Mouse (Mus musculus): Measurements from ENCODE around the gene Dynlt1b. TPM values are rescaled to one million over a fixed set of nuclear protein-coding genes. Genes with fewer than 3 reads are reported as not detected.
"Not testable (repeated sequence)": the region's sequence is repeated elsewhere in the genome, so short reads cannot be mapped to it uniquely, and the experiment has no call there.

Dynlt1b gene
- polyA plus RNA-seq, 1 experiment from 2014 or later: 538 TPM

GRCm38 (mm10) chr17:6433691-6434090 lies 3.8 kb downstream of the Dynlt1b start:
- not testable (repeated sequence) for H3K4me2 ChIP-seq (ENCODE audit: low read depth, low read length); H3K4me3 ChIP-seq (ENCODE audit: low read length); H3K9me3 ChIP-seq (ENCODE audit: control insufficient read depth, low read length); H3K36me3 ChIP-seq (ENCODE audit: control insufficient read depth, insufficient read depth, low read length); H3K27ac ChIP-seq (ENCODE audit: low read length); H3K9ac ChIP-seq (ENCODE audit: low read length); H3K27me3 ChIP-seq (ENCODE audit: control insufficient read depth, insufficient read depth, low read depth, low read length); H3K4me1 ChIP-seq (replicated peaks; ENCODE audit: control insufficient read depth, insufficient read depth, low read length); ATAC-seq (ENCODE audit: low read depth)
- WGBS: 67% methylated on average over 3 of the region's 3 CpGs

GRCm38 (mm10) chr17:6438080-6438479 lies 8.2 kb downstream of the Dynlt1b start:
- H3K36me3 ChIP-seq (ENCODE audit: control insufficient read depth, insufficient read depth, low read length); H3K4me1 ChIP-seq (replicated peaks; ENCODE audit: control insufficient read depth, insufficient read depth, low read length); H3K27me3 ChIP-seq (ENCODE audit: control insufficient read depth, insufficient read depth, low read depth, low read length); H3K4me3 ChIP-seq (ENCODE audit: low read length); H3K27ac ChIP-seq (ENCODE audit: low read length); H3K9me3 ChIP-seq (ENCODE audit: control insufficient read depth, low read length); ATAC-seq (ENCODE audit: low read depth); H3K4me2 ChIP-seq (ENCODE audit: low read depth, low read length); H3K9ac ChIP-seq (ENCODE audit: low read length): not testable (repeated sequence)
- WGBS: 79% methylated on average over 6 of the region's 6 CpGs

- ATAC-seq (ENCODE audit: low read depth); H3K27ac ChIP-seq (ENCODE audit: low read length); H3K4me1 ChIP-seq (replicated peaks; ENCODE audit: control insufficient read depth, insufficient read depth, low read length); H3K4me3 ChIP-seq (ENCODE audit: low read length); H3K9ac ChIP-seq (ENCODE audit: low read length); H3K9me3 ChIP-seq (ENCODE audit: control insufficient read depth, low read length); H3K4me2 ChIP-seq (ENCODE audit: low read depth, low read length); H3K36me3 ChIP-seq (ENCODE audit: control insufficient read depth, insufficient read depth, low read length); H3K27me3 ChIP-seq (ENCODE audit: control insufficient read depth, insufficient read depth, low read depth, low read length): not testable (repeated sequence)
- 92% methylated on average over 9 of the region's 13 CpGs for WGBS
These were observed 10.0 kb downstream of the Dynlt1b start for GRCm38 (mm10) chr17:6439913-6440312.

GRCm38 (mm10) chr17:6440493-6441077 lies 10.7 kb downstream of the Dynlt1b start:
- H3K9ac ChIP-seq (ENCODE audit: low read length); ATAC-seq (ENCODE audit: low read depth); H3K9me3 ChIP-seq (ENCODE audit: control insufficient read depth, low read length); H3K4me1 ChIP-seq (replicated peaks; ENCODE audit: control insufficient read depth, insufficient read depth, low read length); H3K27ac ChIP-seq (ENCODE audit: low read length); H3K4me2 ChIP-seq (ENCODE audit: low read depth, low read length); H3K4me3 ChIP-seq (ENCODE audit: low read length); H3K27me3 ChIP-seq (ENCODE audit: control insufficient read depth, insufficient read depth, low read depth, low read length); H3K36me3 ChIP-seq (ENCODE audit: control insufficient read depth, insufficient read depth, low read length): not testable (repeated sequence)
- WGBS: 88% methylated on average over 13 of the region's 13 CpGs

GRCm38 (mm10) chr17:6441254-6441653 lies 11.3 kb downstream of the Dynlt1b start:
- 74% methylated on average over 5 of the region's 5 CpGs for WGBS
- H3K36me3 ChIP-seq (ENCODE audit: control insufficient read depth, insufficient read depth, low read length); H3K27me3 ChIP-seq (ENCODE audit: control insufficient read depth, insufficient read depth, low read depth, low read length); H3K27ac ChIP-seq (ENCODE audit: low read length); H3K4me3 ChIP-seq (ENCODE audit: low read length); H3K4me1 ChIP-seq (replicated peaks; ENCODE audit: control insufficient read depth, insufficient read depth, low read length); H3K9me3 ChIP-seq (ENCODE audit: control insufficient read depth, low read length); H3K9ac ChIP-seq (ENCODE audit: low read length); H3K4me2 ChIP-seq (ENCODE audit: low read depth, low read length); ATAC-seq (ENCODE audit: low read depth): not testable (repeated sequence)

- ATAC-seq (ENCODE audit: low read depth); H3K27ac ChIP-seq (ENCODE audit: low read length); H3K4me3 ChIP-seq (ENCODE audit: low read length); H3K9ac ChIP-seq (ENCODE audit: low read length); H3K4me1 ChIP-seq (replicated peaks; ENCODE audit: control insufficient read depth, insufficient read depth, low read length); H3K4me2 ChIP-seq (ENCODE audit: low read depth, low read length); H3K36me3 ChIP-seq (ENCODE audit: control insufficient read depth, insufficient read depth, low read length); H3K27me3 ChIP-seq (ENCODE audit: control insufficient read depth, insufficient read depth, low read depth, low read length); H3K9me3 ChIP-seq (ENCODE audit: control insufficient read depth, low read length): not testable (repeated sequence)
- 87% methylated on average over 3 of the region's 7 CpGs for WGBS
These were observed 12.6 kb downstream of the Dynlt1b start for GRCm38 (mm10) chr17:6442513-6442912.

- not testable (repeated sequence) for H3K36me3 ChIP-seq (ENCODE audit: control insufficient read depth, insufficient read depth, low read length); H3K4me3 ChIP-seq (ENCODE audit: low read length); H3K27me3 ChIP-seq (ENCODE audit: control insufficient read depth, insufficient read depth, low read depth, low read length); H3K4me2 ChIP-seq (ENCODE audit: low read depth, low read length); H3K4me1 ChIP-seq (replicated peaks; ENCODE audit: control insufficient read depth, insufficient read depth, low read length); H3K27ac ChIP-seq (ENCODE audit: low read length); H3K9ac ChIP-seq (ENCODE audit: low read length); H3K9me3 ChIP-seq (ENCODE audit: control insufficient read depth, low read length); ATAC-seq (ENCODE audit: low read depth)
- WGBS: 61% methylated on average over 8 of the region's 16 CpGs
These were observed 16.1 kb downstream of the Dynlt1b start for GRCm38 (mm10) chr17:6445794-6446587.

- not testable (repeated sequence) for H3K9ac ChIP-seq (ENCODE audit: low read length); H3K4me1 ChIP-seq (replicated peaks; ENCODE audit: control insufficient read depth, insufficient read depth, low read length); H3K36me3 ChIP-seq (ENCODE audit: control insufficient read depth, insufficient read depth, low read length); H3K4me2 ChIP-seq (ENCODE audit: low read depth, low read length); H3K4me3 ChIP-seq (ENCODE audit: low read length); ATAC-seq (ENCODE audit: low read depth); H3K27ac ChIP-seq (ENCODE audit: low read length); H3K27me3 ChIP-seq (ENCODE audit: control insufficient read depth, insufficient read depth, low read depth, low read length); H3K9me3 ChIP-seq (ENCODE audit: control insufficient read depth, low read length)
- WGBS: 71% methylated on average over 8 of the region's 8 CpGs
These were observed 18.4 kb downstream of the Dynlt1b start for GRCm38 (mm10) chr17:6448293-6448692.

- H3K36me3 ChIP-seq (ENCODE audit: control insufficient read depth, insufficient read depth, low read length); H3K27me3 ChIP-seq (ENCODE audit: control insufficient read depth, insufficient read depth, low read depth, low read length); H3K9ac ChIP-seq (ENCODE audit: low read length); H3K4me3 ChIP-seq (ENCODE audit: low read length); H3K27ac ChIP-seq (ENCODE audit: low read length); H3K9me3 ChIP-seq (ENCODE audit: control insufficient read depth, low read length); H3K4me1 ChIP-seq (replicated peaks; ENCODE audit: control insufficient read depth, insufficient read depth, low read length); ATAC-seq (ENCODE audit: low read depth); H3K4me2 ChIP-seq (ENCODE audit: low read depth, low read length): not testable (repeated sequence)
- 82% methylated on average over 12 of the region's 12 CpGs for WGBS
These were observed 19.3 kb downstream of the Dynlt1b start for GRCm38 (mm10) chr17:6449166-6449565.

Measured in lung, embryonic 16.5 days (tissue).